ENCODE assay signal across 9 mouse cellular contexts in genomic region chr4:133563123-133563571, GRCm38 (mm10). TPM values are rescaled to one million over a fixed set of nuclear protein-coding genes. Genes with fewer than 3 reads are reported as not detected.
A peak's percentile ranks its signal among the peaks of the same experiment; 100 is the strongest.
DNase-seq lines count a peak whose midpoint lies in the region; ATAC-seq and TF ChIP-seq lines count a peak whose summit lies in the region.
"Had no signal": no experiment of that assay in that cellular context is flagged by ENCODE, and none has a peak within 500 bp of the region (broad histone marks: within the 10 kb centered on the region; RNA-seq: fewer than 3 reads in every experiment).

No protein-coding gene starts in this region.

- no peak overlapping the region for H3K27ac ChIP-seq in intestine, embryonic 15.5 days
- H3K27ac ChIP-seq in intestine, postnatal 0 days (ENCODE audit: low read depth, low read length), result no peak overlapping the region
- peak overlapping the region; percentile 94 for H3K27ac ChIP-seq in cerebellum, adult 2 months (ENCODE audit: insufficient read depth, low read length)

- WGBS in intestine, embryonic 15.5 days, result 80% methylated on average over 11 of the region's 11 CpGs
- 67% methylated on average over 11 of the region's 11 CpGs for WGBS in intestine, postnatal 0 days
- 2% methylated on average over 11 of the region's 11 CpGs for WGBS in cerebellum, adult 2 months

- no peaks in the 10 kb centered on the region for H3K36me3 ChIP-seq in intestine, embryonic 15.5 days
- H3K36me3 ChIP-seq in intestine, postnatal 0 days (ENCODE audit: control insufficient read depth, insufficient read depth), result no peaks in the 10 kb centered on the region

- peak; percentile 68 for DNase-seq in MN1 (ENCODE audit: low spot score)
- peak; percentile 86 to 91 for DNase-seq in cerebellum, adult 2 months
- no peak for DNase-seq in lung, postnatal 25 days (ENCODE audit: low spot score)
- DNase-seq in thymus, postnatal 10 days (ENCODE audit: low spot score in 2 of 2), result no peak
- DNase-seq in urinary bladder, postnatal 25 days (ENCODE audit: low spot score), result no peak
- DNase-seq: gastrocnemius, postnatal 36 days had no signal

- peak; percentile 59; the same call in 1 of the 2 replicates for ATAC-seq in intestine, embryonic 15.5 days
- no peak for ATAC-seq in intestine, postnatal 0 days
- ATAC-seq in hematopoietic stem cell, adult 5-6 weeks (replicated peaks in 1 of 2; ENCODE audit: insufficient read depth in 1 of 2, low FRiP score in 2 of 2, low TSS enrichment in 1 of 2, low read depth in 1 of 2, poor library complexity in 2 of 2, severe bottlenecking in 2 of 2), result peak; percentile 77 to 90

- H3K9ac ChIP-seq in intestine, embryonic 15.5 days, result no peak overlapping the region
- no peak overlapping the region for H3K9ac ChIP-seq in intestine, postnatal 0 days (ENCODE audit: low read depth, low read length)

- no peaks in the 10 kb centered on the region for H3K9me3 ChIP-seq in intestine, embryonic 15.5 days
- H3K9me3 ChIP-seq in intestine, postnatal 0 days (ENCODE audit: control insufficient read depth), result no peaks in the 10 kb centered on the region

- no peak overlapping the region for H3K4me2 ChIP-seq in intestine, embryonic 15.5 days (replicated peaks)
- H3K4me2 ChIP-seq in intestine, postnatal 0 days (replicated peaks; ENCODE audit: low read depth), result no peak overlapping the region

- no peak for TF ChIP-seq CTCF in intestine, postnatal 0 days (IDR thresholded peaks at IDR 0.05; ENCODE audit: low read depth)
- no peak for TF ChIP-seq CTCF in cerebellum, adult 2 months (IDR thresholded peaks at IDR 0.05; ENCODE audit: borderline replicate concordance, insufficient read depth, low read depth, low read length)

- no peaks in the 10 kb centered on the region for H3K4me1 ChIP-seq in intestine, embryonic 15.5 days (replicated peaks)
- H3K4me1 ChIP-seq in intestine, postnatal 0 days (replicated peaks; ENCODE audit: control insufficient read depth, insufficient read depth, low read length), result no peaks in the 10 kb centered on the region
- peaks cover 11% of the 10 kb centered on the region; the same call in 1 of the 2 replicates for H3K4me1 ChIP-seq in cerebellum, adult 2 months (ENCODE audit: control insufficient read depth, insufficient read depth, low read length)

- peak; percentile 19; the same call in 1 of the 2 replicates for TF ChIP-seq POLR2A in cerebellum, adult 2 months (IDR thresholded peaks at IDR 0.05; ENCODE audit: borderline replicate concordance, insufficient read depth, low read length)

- no peaks in the 10 kb centered on the region for H3K27me3 ChIP-seq in intestine, embryonic 15.5 days (replicated peaks)
- no peaks in the 10 kb centered on the region for H3K27me3 ChIP-seq in intestine, postnatal 0 days (replicated peaks; ENCODE audit: control insufficient read depth, insufficient read depth, low read length)
- H3K27me3 ChIP-seq in cerebellum, adult 2 months (ENCODE audit: control insufficient read depth, insufficient read depth, low read length), result no peaks in the 10 kb centered on the region

- H3K4me3 ChIP-seq in intestine, embryonic 15.5 days (replicated peaks), result no peak overlapping the region
- H3K4me3 ChIP-seq in intestine, postnatal 0 days (ENCODE audit: low read depth, low read length), result no peak overlapping the region
- peak overlapping the region; percentile 43 for H3K4me3 ChIP-seq in cerebellum, adult 2 months (replicated peaks; ENCODE audit: insufficient read depth, low read depth, low read length)

RNA-seq across cellular contexts. Expression of gene Nr0b2, which starts 10.0 kb away (rescaled TPM):
- 7.5 and 8.1 TPM in 2 replicates for polyA plus RNA-seq in intestine, embryonic 15.5 days (2015; fragmentation: Nextera tagmentation; extraction: Ambion mirVana)
- 25.6 and 34.8 TPM in 2 replicates for polyA plus RNA-seq in intestine, postnatal 0 days (2015; fragmentation: Nextera tagmentation; extraction: Ambion mirVana)
- 2.1 and 2.6 TPM in 2 replicates for polyA plus RNA-seq in cerebellum, adult 2 months (2012; rRNA removed)
- total RNA-seq in hematopoietic stem cell, adult 5-6 weeks (2017), result not detected in 2 replicates
- total RNA-seq: gastrocnemius, postnatal 36 days had no signal

RNA-seq across cellular contexts. Expression of gene Gpatch3, which starts 11.4 kb away (rescaled TPM):
- 6.7 and 7.1 TPM in 2 replicates for polyA plus RNA-seq in intestine, embryonic 15.5 days (2015; fragmentation: Nextera tagmentation; extraction: Ambion mirVana)
- 7.1 and 7.2 TPM in 2 replicates for polyA plus RNA-seq in intestine, postnatal 0 days (2015; fragmentation: Nextera tagmentation; extraction: Ambion mirVana)
- 9.4 and 10.2 TPM in 2 replicates for polyA plus RNA-seq in cerebellum, adult 2 months (2012; rRNA removed)
- 11.9 and 20.9 TPM in 2 replicates for total RNA-seq in hematopoietic stem cell, adult 5-6 weeks (2017)

RNA-seq across cellular contexts. Expression of gene Nudc, which starts 17.4 kb away (rescaled TPM):
- 280 and 288 TPM in 2 replicates for polyA plus RNA-seq in intestine, embryonic 15.5 days (2015; fragmentation: Nextera tagmentation; extraction: Ambion mirVana)
- 125 and 138 TPM in 2 replicates for polyA plus RNA-seq in intestine, postnatal 0 days (2015; fragmentation: Nextera tagmentation; extraction: Ambion mirVana)
- 197 and 231 TPM in 2 replicates for polyA plus RNA-seq in cerebellum, adult 2 months (2012; rRNA removed)
- total RNA-seq in hematopoietic stem cell, adult 5-6 weeks (2017), result 194 and 277 TPM in 2 replicates

RNA-seq across cellular contexts. Expression of gene Gpn2, which starts 21.0 kb away (rescaled TPM):
- 16.5 and 19.8 TPM in 2 replicates for polyA plus RNA-seq in intestine, embryonic 15.5 days (2015; fragmentation: Nextera tagmentation; extraction: Ambion mirVana)
- polyA plus RNA-seq in intestine, postnatal 0 days (2015; fragmentation: Nextera tagmentation; extraction: Ambion mirVana), result 16.1 and 18.4 TPM in 2 replicates
- polyA plus RNA-seq in cerebellum, adult 2 months (2012; rRNA removed), result 23.6 and 23.9 TPM in 2 replicates
- 15.1 and 21.8 TPM in 2 replicates for total RNA-seq in hematopoietic stem cell, adult 5-6 weeks (2017)

RNA-seq across cellular contexts. Expression of gene Sfn, which starts 38.8 kb away (rescaled TPM):
- 47.4 and 51.0 TPM in 2 replicates for polyA plus RNA-seq in intestine, embryonic 15.5 days (2015; fragmentation: Nextera tagmentation; extraction: Ambion mirVana)
- polyA plus RNA-seq in intestine, postnatal 0 days (2015; fragmentation: Nextera tagmentation; extraction: Ambion mirVana), result 34.8 and 37.6 TPM in 2 replicates
- 4.2 and 4.8 TPM in 2 replicates for polyA plus RNA-seq in cerebellum, adult 2 months (2012; rRNA removed)
- 3.4 and 7.9 TPM in 2 replicates for total RNA-seq in hematopoietic stem cell, adult 5-6 weeks (2017)

Comparison
In these comparisons a context has a peak if more than half of its experiments do, and no peak if none do; other contexts are left out.
1. DNase-seq: peak in MN1 (single experiment) and cerebellum, adult 2 months (2 of 2); none in lung, postnatal 25 days (single experiment), thymus, postnatal 10 days (0 of 2) and urinary bladder, postnatal 25 days (single experiment).